Comparison of ENCODE assay signal across 8 mouse cellular contexts in genomic region chr15:81745601-81746114, GRCm38 (mm10). TPM values are rescaled to one million over a fixed set of nuclear protein-coding genes. Genes with fewer than 3 reads are reported as not detected.
DNase-seq lines count a peak whose midpoint lies in the region; ATAC-seq and TF ChIP-seq lines count a peak whose summit lies in the region.

No protein-coding gene starts in this region.

- WGBS in embryonic facial prominence, embryonic 10.5 days = 0% methylated on average over 33 of the region's 33 CpGs
- WGBS in liver, embryonic 12.5 days (ENCODE audit: insufficient replicate concordance) = 1% methylated on average over 32 of the region's 33 CpGs

- H3K36me3 ChIP-seq in embryonic facial prominence, embryonic 10.5 days (replicated peaks) = peaks cover 14% of the 10 kb centered on the region
- H3K36me3 ChIP-seq in liver, embryonic 12.5 days = no peaks in the 10 kb centered on the region
- H3K36me3 ChIP-seq in testis, adult 2 months (ENCODE audit: control insufficient read depth, insufficient read depth, low read length) = no peaks in the 10 kb centered on the region

- TF ChIP-seq POLR2A in testis, adult 2 months (IDR thresholded peaks at IDR 0.05; ENCODE audit: control insufficient read depth, low read depth, low read length) = peak; percentile 36; the same call in 1 of the 2 replicates

- peak; percentile 33; the same call in 1 of the 2 replicates for ATAC-seq in liver, embryonic 12.5 days

- H3K9me3 ChIP-seq in embryonic facial prominence, embryonic 10.5 days = no peaks in the 10 kb centered on the region
- no peaks in the 10 kb centered on the region for H3K9me3 ChIP-seq in liver, embryonic 12.5 days (replicated peaks)

- H3K9ac ChIP-seq in liver, embryonic 12.5 days = peak overlapping the region; percentile 84

- peak overlapping the region; percentile 86 for H3K4me3 ChIP-seq in embryonic facial prominence, embryonic 10.5 days
- H3K4me3 ChIP-seq in liver, embryonic 12.5 days = peak overlapping the region; percentile 78
- H3K4me3 ChIP-seq in testis, adult 2 months (ENCODE audit: control insufficient read depth, low read depth, low read length) = peak overlapping the region; percentile 75

- no peaks in the 10 kb centered on the region for H3K27me3 ChIP-seq in embryonic facial prominence, embryonic 10.5 days (replicated peaks; ENCODE audit: low read depth, poor library complexity, severe bottlenecking)
- 0 out of 2 replicates have a peak, but pooled peaks cover 4% of the 10 kb centered on the region for H3K27me3 ChIP-seq in liver, embryonic 12.5 days (replicated peaks)
- no peaks in the 10 kb centered on the region for H3K27me3 ChIP-seq in testis, adult 2 months (ENCODE audit: control insufficient read depth, insufficient read depth, low read length)

- peak overlapping the region; percentile 97 for H3K27ac ChIP-seq in embryonic facial prominence, embryonic 10.5 days (replicated peaks)
- H3K27ac ChIP-seq in liver, embryonic 12.5 days = peak overlapping the region; percentile 80
- peak overlapping the region; percentile 75 for H3K27ac ChIP-seq in testis, adult 2 months (ENCODE audit: control insufficient read depth, insufficient read depth, low read depth, low read length)

- peaks cover 29% of the 10 kb centered on the region for H3K4me1 ChIP-seq in embryonic facial prominence, embryonic 10.5 days
- peaks cover 34% of the 10 kb centered on the region for H3K4me1 ChIP-seq in liver, embryonic 12.5 days
- H3K4me1 ChIP-seq in testis, adult 2 months (ENCODE audit: control insufficient read depth, insufficient read depth, low read length) = no peaks in the 10 kb centered on the region; the same call in none of the 2 replicates

- no peak for TF ChIP-seq CTCF in testis, adult 2 months (IDR thresholded peaks at IDR 0.05; ENCODE audit: control insufficient read depth, insufficient read depth, insufficient replicate concordance, low read depth, low read length)

- peak; percentile 39 to 55 for DNase-seq in spleen, adult 18-20 months
- DNase-seq in spleen, adult 12 weeks (ENCODE audit: low spot score) = no peak
- DNase-seq in embryonic facial prominence, embryonic 10.5 days (ENCODE audit: low spot score) = peak; percentile 86
- peak; percentile 36 to 44 for DNase-seq in heart, adult 9 months (ENCODE audit: low spot score in 2 of 2)
- peak; percentile 18 to 37 for DNase-seq in kidney, adult 8-10 months
- DNase-seq in naive thymus-derived CD4-positive, alpha-beta T cell, adult 2 months (ENCODE audit: low read depth) = peak; percentile 55

- H3K4me2 ChIP-seq in liver, embryonic 12.5 days = peak overlapping the region; percentile 97

RNA-seq across cellular contexts. Expression of gene Rangap1, which starts 0.3 kb away (rescaled TPM):
- polyA plus RNA-seq in embryonic facial prominence, embryonic 10.5 days (2016; fragmentation: Nextera tagmentation; extraction: Ambion mirVana) = 161 and 173 TPM in 2 replicates
- polyA plus RNA-seq in liver, embryonic 12.5 days (2016; fragmentation: Nextera tagmentation; extraction: Ambion mirVana) = 113 and 121 TPM in 2 replicates
- 234 and 245 TPM in 2 replicates for polyA plus RNA-seq in testis, adult 2 months (2012; rRNA removed)

RNA-seq across cellular contexts. Expression of gene Zc3h7b, which starts 0.8 kb away (rescaled TPM):
- 50.3 and 52.0 TPM in 2 replicates for polyA plus RNA-seq in embryonic facial prominence, embryonic 10.5 days (2016; fragmentation: Nextera tagmentation; extraction: Ambion mirVana)
- polyA plus RNA-seq in liver, embryonic 12.5 days (2016; fragmentation: Nextera tagmentation; extraction: Ambion mirVana) = 9.8 and 10.0 TPM in 2 replicates
- 21.6 and 26.3 TPM in 2 replicates for polyA plus RNA-seq in testis, adult 2 months (2012; rRNA removed)

RNA-seq across cellular contexts. Expression of gene Chadl, which starts 48.6 kb away (rescaled TPM):
- 1.5 and 1.7 TPM in 2 replicates for polyA plus RNA-seq in embryonic facial prominence, embryonic 10.5 days (2016; fragmentation: Nextera tagmentation; extraction: Ambion mirVana)
- 0.38 and 0.48 TPM in 2 replicates for polyA plus RNA-seq in liver, embryonic 12.5 days (2016; fragmentation: Nextera tagmentation; extraction: Ambion mirVana)
- 3.8 and 4.6 TPM in 2 replicates for polyA plus RNA-seq in testis, adult 2 months (2012; rRNA removed)

RNA-seq across cellular contexts. Expression of gene Tef, which starts 56.6 kb away (rescaled TPM):
- 15.9 and 16.0 TPM in 2 replicates for polyA plus RNA-seq in embryonic facial prominence, embryonic 10.5 days (2016; fragmentation: Nextera tagmentation; extraction: Ambion mirVana)
- polyA plus RNA-seq in liver, embryonic 12.5 days (2016; fragmentation: Nextera tagmentation; extraction: Ambion mirVana) = 8.4 and 9.5 TPM in 2 replicates
- polyA plus RNA-seq in testis, adult 2 months (2012; rRNA removed) = 36.1 and 38.9 TPM in 2 replicates
